Mouse (Mus musculus) brain, embryonic 14.5 days (tissue): ENCODE measurements around the gene Borcs5.

ENCODE experiments used
- CTCF ChIP-seq: fragments of 200-500 bp; IDR thresholded peaks from 2 replicates; pipeline ENCODE4 v1.5.1; 2012; ENCODE audit warnings: inconsistent platforms, mild to moderate bottlenecking, moderate library complexity, borderline replicate concordance; ENCODE audit not compliant: insufficient read depth, insufficient read length; ENCODE audit errors: extremely low read depth
- POLR2A ChIP-seq: fragments of 200-500 bp; IDR thresholded peaks from 2 replicates; pipeline ENCODE4 v1.6.1; 2012; ENCODE audit warnings: mild to moderate bottlenecking, inconsistent platforms, borderline replicate concordance; ENCODE audit not compliant: poor library complexity, insufficient read depth, insufficient read length, severe bottlenecking; ENCODE audit errors: extremely low read depth

- TF ChIP-seq CTCF (peak; percentile 72; the same call in 1 of the 2 replicates), POLR2A (no peak)
Measured at GRCm38 (mm10) chr6:134659108-134659958, 20.0 kb downstream of the Borcs5 start.
